Mouse (Mus musculus) urinary bladder, adult 18-20 months (tissue): ENCODE measurements around the gene Dpp8.
"Not testable (repeated sequence)": the region's sequence is repeated elsewhere in the genome, so short reads cannot be mapped to it uniquely, and the experiment has no call there.

ENCODE experiments used
- DNase-seq, 2 experiments: peaks; one replicate each; pipeline ENCODE4 v3.0.0; 2022; ENCODE audit warnings: low spot score in 2 of 2, mixed read lengths in 2 of 2

Gene Dpp8

DNA sequence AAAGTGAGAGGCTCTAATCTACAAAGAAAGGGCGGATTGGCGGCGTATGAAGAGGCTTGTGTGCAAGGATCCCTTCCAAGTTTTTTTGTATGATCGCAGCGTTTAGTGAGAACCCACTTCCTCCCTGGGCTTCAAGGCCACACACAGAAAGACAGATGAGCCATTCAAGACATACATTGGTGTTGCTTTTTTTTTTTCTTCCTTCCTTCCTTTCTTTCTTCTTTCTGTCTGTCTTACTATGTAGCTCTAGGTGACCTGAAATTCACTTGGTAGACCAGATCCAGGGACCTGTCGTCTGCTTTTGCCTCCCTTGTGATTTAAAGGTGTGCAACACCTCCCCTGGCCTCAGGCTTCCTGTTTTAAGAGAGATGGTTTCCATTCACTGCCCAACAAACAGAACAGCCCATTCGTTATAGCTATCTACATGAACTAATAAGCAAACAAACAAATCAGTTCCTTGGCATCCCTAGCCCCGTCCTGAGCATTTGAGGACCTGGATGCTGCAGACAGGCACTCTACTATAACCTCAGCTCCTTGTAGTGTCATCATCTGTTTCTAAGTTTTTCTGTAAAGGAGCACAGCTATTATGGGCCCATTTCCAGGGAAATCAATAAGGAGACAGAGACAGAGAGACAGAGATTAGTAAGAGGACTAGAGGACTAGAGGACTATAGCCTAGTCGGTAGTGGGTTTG, 10.2 kb upstream of the Dpp8 start:
- DNase-seq: no peak

- DNase-seq: no peak
Measured at GRCm38 (mm10) chr9:65022580-65023135, 9.6 kb upstream of the Dpp8 start.

DNA sequence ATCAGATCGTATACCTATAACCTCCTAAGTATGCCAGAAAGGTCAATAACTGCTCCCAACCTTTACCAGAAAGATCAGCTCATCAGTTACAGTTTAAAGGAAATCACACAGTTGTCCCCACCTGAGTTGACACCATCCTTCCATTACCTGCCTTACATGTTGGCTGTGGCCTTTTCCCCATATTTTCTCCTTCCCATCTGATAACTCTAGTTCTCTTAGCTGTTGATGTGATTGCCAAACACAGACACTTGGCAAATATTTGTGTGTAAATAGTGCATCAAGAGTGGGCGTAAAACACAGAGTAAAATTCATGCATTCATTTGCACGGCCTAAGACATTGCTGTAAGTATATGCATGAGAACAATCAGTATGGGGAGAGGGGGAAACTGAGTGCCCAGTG, 8.8 kb upstream of the Dpp8 start:
- no peak for DNase-seq

GRCm38 (mm10) chr9:65027241-65027640, 5.0 kb upstream of the Dpp8 start:
- DNase-seq: no peak

DNA sequence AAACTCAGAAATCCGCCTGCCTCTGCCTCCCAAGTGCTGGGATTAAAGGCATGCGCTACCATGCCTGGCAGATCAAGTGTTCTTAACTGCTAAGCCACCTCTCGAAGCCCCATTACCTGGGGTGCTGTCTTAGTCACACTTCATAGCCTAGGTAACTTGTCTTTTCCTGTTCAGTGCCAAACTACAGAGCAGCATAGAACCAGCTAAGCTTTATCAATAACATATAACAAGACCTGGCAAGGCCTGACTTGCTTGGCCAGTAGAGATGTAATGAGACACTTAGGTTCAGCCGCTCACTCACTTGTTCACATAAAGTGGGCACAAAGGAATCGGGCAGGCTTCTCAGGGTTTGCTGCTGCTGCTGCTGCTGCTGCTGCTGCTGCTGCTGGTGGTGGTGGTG, 3.9 kb upstream of the Dpp8 start:
- DNase-seq: no peak

DNA sequence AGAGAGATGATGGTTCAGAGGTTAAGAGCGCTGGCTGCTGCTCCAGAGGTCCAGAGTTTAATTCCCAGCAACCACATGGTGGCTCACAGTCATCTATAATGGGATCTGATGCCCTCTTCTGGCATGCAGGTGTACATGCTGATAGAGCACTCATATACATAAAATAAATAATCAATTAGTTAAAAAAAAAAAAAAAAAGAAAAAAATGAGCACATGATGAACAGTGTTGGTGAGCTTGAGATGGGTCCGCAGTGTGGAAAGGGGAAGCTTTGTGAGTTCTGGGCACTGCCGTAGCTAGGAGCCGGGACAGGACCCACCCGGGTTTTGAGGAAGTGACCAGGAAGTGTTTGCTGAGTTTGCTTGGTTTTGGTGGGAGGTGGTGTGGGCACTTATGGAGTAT, 859 bp upstream of the Dpp8 start:
- DNase-seq: not testable (repeated sequence)

DNA sequence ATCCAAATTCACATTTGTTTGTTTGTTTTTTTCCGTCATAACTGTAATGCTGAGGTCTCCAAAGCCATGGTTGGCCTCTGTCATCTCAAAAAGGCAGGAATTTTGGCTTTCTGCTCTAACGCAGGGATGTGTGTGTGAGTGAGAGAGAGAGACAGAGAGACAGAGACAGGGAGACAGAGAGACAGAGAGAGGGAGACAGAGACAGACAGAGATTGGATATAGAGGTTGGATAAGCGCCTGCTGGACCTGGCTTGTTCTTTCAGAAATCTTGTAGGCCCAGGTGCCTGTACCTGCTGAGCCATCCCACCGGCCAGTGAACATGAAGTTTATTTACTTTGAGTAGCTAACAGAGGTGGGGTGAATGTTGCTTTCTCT, 333 bp upstream of the Dpp8 start:
- no peak for DNase-seq

DNA sequence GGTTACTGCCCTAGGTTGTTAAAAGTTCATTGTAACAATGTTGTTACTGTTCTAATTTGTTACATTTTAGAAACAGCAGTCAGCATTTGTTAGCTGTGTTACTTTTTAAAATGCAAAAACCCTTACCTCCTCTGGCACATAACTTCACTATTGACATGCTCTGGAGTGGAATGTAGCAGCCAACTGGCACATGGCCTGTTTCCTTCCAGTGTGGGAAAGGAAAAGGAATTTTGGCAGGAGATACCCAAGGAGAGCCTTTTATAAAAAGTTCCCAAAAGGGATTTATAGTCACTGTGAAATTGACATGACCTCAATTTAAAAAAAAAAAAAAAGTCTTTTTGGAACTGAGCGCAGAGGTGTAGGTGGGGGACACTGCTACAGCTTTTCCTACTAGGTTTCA, 4.2 kb downstream of the Dpp8 start:
- no peak for DNase-seq

DNA sequence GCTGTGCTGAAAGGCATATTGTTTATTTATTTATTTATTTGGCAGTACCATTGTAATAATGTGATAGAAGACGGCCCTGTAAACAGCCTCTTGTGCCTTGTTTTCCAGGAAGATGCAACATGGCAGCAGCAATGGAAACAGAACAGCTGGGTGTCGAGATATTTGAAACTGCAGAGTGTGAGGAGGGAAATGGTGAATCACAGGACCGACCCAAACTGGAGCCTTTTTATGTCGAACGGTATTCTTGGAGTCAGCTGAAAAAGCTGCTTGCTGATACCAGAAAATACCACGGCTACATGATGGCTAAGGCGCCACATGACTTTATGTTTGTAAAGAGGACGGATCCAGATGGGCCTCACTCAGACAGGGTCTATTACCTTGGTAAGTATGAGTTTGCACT, 4.6 kb downstream of the Dpp8 start:
- no peak for DNase-seq

DNA sequence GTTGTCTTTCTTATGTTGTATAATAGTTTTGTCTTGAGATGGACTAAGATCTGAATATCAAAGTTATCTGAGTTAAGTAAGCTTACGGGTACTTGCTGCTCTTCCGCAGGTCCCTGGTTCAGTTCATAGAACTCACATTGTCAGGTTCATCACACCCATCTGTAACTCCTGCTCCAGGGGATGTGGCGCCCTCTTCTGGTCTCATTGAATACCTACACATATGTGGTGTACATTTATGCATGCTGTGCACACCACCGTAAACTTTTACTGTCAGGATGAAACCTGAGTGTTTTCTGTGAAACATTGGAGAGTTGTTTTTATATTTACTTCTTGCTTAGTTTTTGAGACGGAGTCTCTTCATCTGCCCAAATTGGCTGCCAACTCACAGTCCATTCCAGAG, 9.2 kb downstream of the Dpp8 start:
- no peak for DNase-seq

- DNase-seq: no peak
Measured at GRCm38 (mm10) chr9:65046993-65047392, 14.8 kb downstream of the Dpp8 start.

- DNase-seq: no peak
Measured at GRCm38 (mm10) chr9:65049422-65049821, 17.2 kb downstream of the Dpp8 start.

GRCm38 (mm10) chr9:65050981-65051380, 18.8 kb downstream of the Dpp8 start:
- DNase-seq: no peak

- no peak for DNase-seq
Measured at GRCm38 (mm10) chr9:65064251-65064650, 32.0 kb downstream of the Dpp8 start.

GRCm38 (mm10) chr9:65070587-65070986, 38.4 kb downstream of the Dpp8 start:
- DNase-seq: no peak

GRCm38 (mm10) chr9:65073555-65073954, 41.3 kb downstream of the Dpp8 start:
- no peak for DNase-seq

DNA sequence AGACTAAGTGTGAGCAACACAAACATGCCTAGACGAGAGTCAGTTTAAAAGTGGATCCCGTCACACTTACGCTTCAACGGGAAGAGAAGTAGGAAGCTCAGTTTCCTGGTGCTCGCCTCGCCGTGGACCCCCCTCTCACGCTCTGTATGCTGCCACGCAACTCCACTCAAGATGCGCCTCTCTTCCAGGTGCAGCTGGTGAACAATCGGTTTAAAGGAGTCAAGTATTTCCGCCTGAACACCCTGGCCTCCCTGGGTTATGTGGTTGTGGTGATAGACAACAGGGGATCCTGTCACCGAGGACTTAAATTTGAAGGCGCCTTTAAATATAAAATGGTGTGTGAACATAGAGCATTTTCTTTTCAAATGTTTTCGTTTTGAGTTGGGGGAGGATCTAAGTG, 42.0 kb downstream of the Dpp8 start:
- DNase-seq: no peak

DNA sequence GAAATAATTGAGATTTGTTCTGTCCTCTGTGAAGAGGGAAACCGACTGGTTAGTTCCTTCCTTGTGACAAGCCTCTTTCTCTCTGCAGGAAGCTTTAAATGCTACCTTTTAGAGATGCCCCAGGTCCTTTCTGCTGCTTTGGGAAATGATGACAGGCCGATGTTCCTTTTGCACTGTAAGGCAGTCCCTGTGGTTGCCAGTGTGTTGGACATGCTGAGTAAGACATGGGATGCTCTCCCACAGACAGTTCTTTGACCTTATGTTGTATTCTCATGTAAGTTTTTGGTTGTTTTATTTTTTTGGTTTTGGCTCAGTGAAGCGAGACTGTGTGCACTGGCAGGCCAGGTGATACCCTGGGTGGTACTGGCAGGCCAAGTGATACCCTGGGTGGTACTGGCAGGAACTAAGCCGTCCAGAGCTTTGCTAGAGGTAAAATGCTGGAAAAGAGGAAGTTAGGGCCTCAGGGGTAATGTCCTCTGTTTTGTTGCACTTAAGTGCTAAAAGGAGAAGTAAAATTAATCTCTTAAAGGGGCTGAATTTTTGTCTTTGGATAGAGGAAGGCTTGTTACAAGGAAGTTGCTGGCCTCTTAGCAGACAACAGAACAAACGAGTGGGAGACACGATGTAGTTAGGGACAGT, 42.8 kb downstream of the Dpp8 start:
- no peak for DNase-seq

GRCm38 (mm10) chr9:65077536-65077935, 45.3 kb downstream of the Dpp8 start:
- DNase-seq: no peak

GRCm38 (mm10) chr9:65080141-65080540, 47.9 kb downstream of the Dpp8 start:
- DNase-seq: not testable (repeated sequence)

DNA sequence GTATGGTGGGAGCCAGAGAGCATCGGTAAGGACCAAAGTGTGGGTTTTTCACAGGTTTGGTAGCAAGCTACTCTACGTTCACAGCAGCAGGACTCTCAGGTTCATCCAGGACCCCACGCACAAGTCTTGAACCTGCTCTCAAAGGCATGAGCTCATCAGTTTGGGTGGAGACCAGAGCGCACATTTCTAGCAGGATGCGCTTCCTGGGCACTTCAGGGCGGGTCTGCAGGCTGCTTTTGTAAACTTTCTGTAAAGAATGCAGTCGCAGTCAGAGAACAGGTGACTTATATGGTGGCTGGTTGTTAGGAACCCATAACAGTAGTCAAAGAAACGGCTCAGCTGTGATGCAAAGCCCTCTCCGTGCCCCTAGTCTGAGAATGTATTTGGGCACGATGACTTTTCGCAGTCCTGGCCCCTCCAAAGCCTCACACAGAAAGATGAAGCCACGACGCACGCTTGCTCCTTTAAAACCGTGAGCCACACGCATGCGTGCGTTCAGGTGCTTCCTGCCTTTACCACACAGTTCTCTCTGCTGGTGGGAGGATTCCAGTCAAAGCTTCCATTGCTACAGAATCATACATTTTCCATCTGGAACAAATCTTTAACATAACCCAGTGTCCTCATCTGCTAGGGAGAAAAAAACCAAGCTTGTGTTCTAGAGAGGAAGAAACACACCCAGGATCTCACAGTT, 51.0 kb downstream of the Dpp8 start:
- DNase-seq: peak in 1 of 2 experiments; percentile 22

GRCm38 (mm10) chr9:65084198-65084807, 52.1 kb downstream of the Dpp8 start:
- peak in 1 of 2 experiments; percentile 19 for DNase-seq
